Mouse (Mus musculus) kidney, embryonic 15.5 days (tissue): ENCODE measurements around the gene Rpp25l. TPM values are rescaled to one million over a fixed set of nuclear protein-coding genes. Genes with fewer than 3 reads are reported as not detected.
"Not testable (repeated sequence)": the region's sequence is repeated elsewhere in the genome, so short reads cannot be mapped to it uniquely, and the experiment has no call there.

ENCODE experiments used
- ATAC-seq: fragments of 200-750 bp; cut with Nextera tagmentation; replicated peaks from 2 replicates; pipeline ENCODE4 v1.8.0; 2017; ENCODE audit warnings: moderate TSS enrichment; ENCODE audit not compliant: low FRiP score
- H3K27ac ChIP-seq: fragments of 300-500 bp; sonication (generic); 2 replicates; pipeline ENCODE4 v1.5.1; 2015; ENCODE audit warnings: mild to moderate bottlenecking, inconsistent platforms
- H3K27me3 ChIP-seq: fragments of 300-500 bp; sonication (generic); 2 replicates; pipeline ENCODE4 v1.6.1; 2015; ENCODE audit warnings: inconsistent platforms
- H3K36me3 ChIP-seq: fragments of 300-500 bp; sonication (generic); 2 replicates; pipeline ENCODE4 v1.6.1; 2015; ENCODE audit warnings: inconsistent platforms
- H3K4me1 ChIP-seq: fragments of 300-500 bp; sonication (generic); 2 replicates; pipeline ENCODE4 v1.6.1; 2015; ENCODE audit warnings: inconsistent platforms
- H3K4me2 ChIP-seq: fragments of 300-500 bp; sonication (generic); 2 replicates; pipeline ENCODE4 v1.6.1; 2015; ENCODE audit warnings: moderate library complexity, mild to moderate bottlenecking, inconsistent platforms
- H3K4me3 ChIP-seq: fragments of 300-500 bp; sonication (generic); replicated peaks from 2 replicates; pipeline ENCODE4 v1.5.1; 2015; ENCODE audit warnings: mild to moderate bottlenecking, inconsistent platforms
- H3K9ac ChIP-seq: fragments of 300-500 bp; sonication (generic); 2 replicates; pipeline ENCODE4 v1.6.1; 2015; ENCODE audit warnings: mild to moderate bottlenecking, inconsistent platforms
- H3K9me3 ChIP-seq: fragments of 300-500 bp; sonication (generic); replicated peaks from 2 replicates; pipeline ENCODE4 v1.6.1; 2016; ENCODE audit warnings: inconsistent platforms
- WGBS: fragments of 180-500 bp; shearing (Covaris S2); methylation state at CpG from one replicate; pipeline ENCODE4 v1.1.7; 2015; ENCODE audit warnings: mixed read lengths; 5-methylcytosine and 5-hydroxymethylcytosine counted together
- polyA plus RNA-seq: library from polyadenylated mRNA; unstranded; fragments of >200 nt; fragmentation: Nextera tagmentation; extraction: Ambion mirVana; gene quantifications from 2 replicates; pipeline ENCODE4 v1.2.1, GENCODE M21; 2015

The Rpp25l gene
- polyA plus RNA-seq, 1 experiment from 2014 or later: 83.6 TPM

GRCm38 (mm10) chr4:41690014-41690413 lies 23.3 kb downstream of the Rpp25l start:
- ATAC-seq, H3K4me3 ChIP-seq, H3K9ac ChIP-seq, H3K36me3 ChIP-seq, H3K9me3 ChIP-seq, H3K4me1 ChIP-seq, H3K4me2 ChIP-seq, H3K27me3 ChIP-seq, H3K27ac ChIP-seq: not testable (repeated sequence)
- no CpG with 5 or more reads among the region's 4 CpGs for WGBS

- 64% methylated on average over 1 of the region's 1 CpGs for WGBS
Observed at GRCm38 (mm10) chr4:41688562-41688961, 24.8 kb downstream of the Rpp25l start.

DNA sequence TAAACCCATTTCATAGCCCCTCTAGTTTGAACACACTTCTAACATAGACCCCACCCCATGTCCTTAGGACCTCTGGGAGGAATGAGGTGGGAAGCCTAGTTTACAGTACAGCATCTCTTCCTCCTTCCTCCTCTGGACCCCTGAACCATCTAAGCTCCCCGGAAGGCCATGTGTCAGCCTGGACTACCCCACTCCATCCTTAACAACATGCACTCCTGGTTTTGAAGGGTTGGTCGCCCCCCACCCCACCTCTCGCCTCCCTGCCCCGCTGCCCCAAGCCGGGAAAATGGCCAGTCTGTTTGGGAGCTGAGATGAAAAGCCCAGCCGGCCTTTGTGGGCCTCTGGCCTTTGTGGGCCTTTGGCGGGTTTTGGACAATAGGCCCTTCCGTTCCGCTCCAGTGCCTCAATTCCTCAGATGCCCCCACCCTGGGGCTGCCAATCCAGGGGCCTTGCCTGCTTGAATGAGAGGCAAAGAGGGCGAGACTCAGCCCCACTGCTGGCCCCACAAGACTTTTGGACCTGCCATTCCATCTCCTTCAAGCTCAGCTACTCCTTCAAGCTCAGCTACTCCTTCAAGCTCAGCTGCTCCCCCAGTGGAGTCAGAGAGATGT lies 27.3 kb downstream of the Rpp25l start:
- peaks cover 30% of the 10 kb centered on the region for H3K4me1 ChIP-seq
- not testable (repeated sequence) for H3K27ac ChIP-seq, H3K27me3 ChIP-seq, H3K36me3 ChIP-seq, H3K4me2 ChIP-seq, H3K9me3 ChIP-seq, H3K9ac ChIP-seq, H3K4me3 ChIP-seq, ATAC-seq
- 30% methylated on average over 10 of the region's 10 CpGs for WGBS

More at GRCm38 (mm10) chr4:41688562-41688961, 24.8 kb downstream of the Rpp25l start:
- not testable (repeated sequence) for H3K4me2 ChIP-seq, H3K4me3 ChIP-seq, H3K27me3 ChIP-seq, H3K36me3 ChIP-seq, H3K27ac ChIP-seq, ATAC-seq, H3K9ac ChIP-seq, H3K9me3 ChIP-seq
- H3K4me1 ChIP-seq: peaks cover 17% of the 10 kb centered on the region

DNA sequence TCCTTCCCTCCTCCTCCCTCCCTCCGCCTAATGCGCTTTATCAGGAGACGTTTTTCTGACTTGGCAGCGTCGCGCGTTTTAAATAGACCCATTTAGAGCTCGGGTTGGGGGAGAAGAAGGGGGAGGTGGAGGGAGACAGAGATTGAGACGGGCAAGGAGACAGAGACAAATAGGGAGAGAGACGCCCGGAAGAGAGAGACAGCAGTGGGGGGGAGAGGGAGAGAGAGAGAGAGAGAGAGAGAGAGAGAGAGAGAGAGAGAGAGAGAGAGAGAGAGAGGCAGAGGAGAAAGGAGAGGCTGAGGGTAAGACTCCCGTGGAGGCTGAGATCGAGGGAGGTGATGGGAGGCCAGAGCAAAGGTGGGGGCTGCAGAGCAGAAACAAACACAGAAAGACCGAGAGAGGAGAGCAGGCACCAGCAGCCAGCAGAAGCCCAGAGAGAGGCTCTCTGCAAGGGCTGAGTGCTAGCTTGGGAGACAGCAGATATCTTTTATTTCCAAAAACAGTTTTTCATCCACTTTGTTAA lies 28.3 kb downstream of the Rpp25l start:
- H3K36me3 ChIP-seq, H3K4me2 ChIP-seq, H3K9ac ChIP-seq, ATAC-seq, H3K27me3 ChIP-seq, H3K4me3 ChIP-seq, H3K9me3 ChIP-seq: not testable (repeated sequence)
- Histone ChIP-seq H3K27ac (0 out of 2 replicates have a peak overlapping the region, but pooled peaks have one; percentile 48), H3K4me1 (peaks cover 39% of the 10 kb centered on the region)
- WGBS: 2% methylated on average over 11 of the region's 14 CpGs

DNA sequence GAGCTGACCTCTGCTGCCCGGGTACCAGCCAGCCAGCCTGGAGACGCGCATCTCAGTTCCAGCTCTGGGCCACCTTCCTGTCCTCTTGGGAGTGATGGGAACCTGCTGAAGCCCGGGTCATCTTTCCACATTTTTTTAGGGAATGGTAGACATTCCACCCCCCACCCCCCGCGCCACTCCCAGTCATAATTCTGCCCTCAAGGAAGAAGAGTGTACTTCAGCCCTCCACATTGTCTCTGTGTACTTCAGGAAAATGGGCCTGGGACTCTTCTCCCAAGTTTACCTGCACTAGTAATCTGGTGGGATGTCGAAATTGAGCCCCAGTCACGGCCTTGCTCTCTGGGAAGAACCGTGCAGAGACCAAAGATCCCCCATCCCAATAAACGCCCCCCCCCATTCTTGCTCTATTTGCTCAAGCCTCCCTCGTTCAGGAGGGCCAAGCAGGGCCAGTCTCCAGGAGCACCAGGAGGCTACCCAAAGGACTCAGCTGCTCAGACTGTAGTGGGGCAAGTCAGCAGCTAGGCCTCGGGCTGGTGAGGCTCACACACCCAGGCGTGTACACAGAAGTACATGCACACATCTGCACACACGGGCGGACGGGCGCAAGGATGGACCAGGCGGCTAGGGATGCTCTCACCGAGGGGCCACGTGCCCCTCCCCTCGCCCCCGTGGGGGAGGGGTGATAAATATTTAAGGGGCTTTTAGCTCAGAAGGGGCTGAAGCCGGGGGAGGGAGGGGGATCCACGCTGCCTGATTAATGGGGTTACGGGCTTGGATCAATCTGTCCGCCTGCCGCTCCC lies 29.0 kb downstream of the Rpp25l start:
- Histone ChIP-seq H3K4me1 (peaks cover 45% of the 10 kb centered on the region), H3K4me2 (peak overlapping the region; percentile 50), H3K4me3 (peak overlapping the region; percentile 21; the same call in 1 of the 2 replicates), H3K27ac (peak overlapping the region; percentile 72)
- not testable (repeated sequence) for H3K36me3 ChIP-seq, H3K9ac ChIP-seq, H3K9me3 ChIP-seq, H3K27me3 ChIP-seq
- ATAC-seq: peak; percentile 36; the same call in 1 of the 2 replicates
- WGBS: 2% methylated on average over 27 of the region's 27 CpGs

- peak; percentile 61; the same call in 1 of the 2 replicates for ATAC-seq
- H3K9me3 ChIP-seq, H3K9ac ChIP-seq, H3K27me3 ChIP-seq, H3K36me3 ChIP-seq, H3K27ac ChIP-seq: not testable (repeated sequence)
- peak overlapping the region; percentile 22; the same call in 1 of the 2 replicates for H3K4me3 ChIP-seq
- peaks cover 55% of the 10 kb centered on the region for H3K4me1 ChIP-seq
- WGBS: 2% methylated on average over 10 of the region's 27 CpGs
- peak overlapping the region; percentile 47 for H3K4me2 ChIP-seq
Observed at GRCm38 (mm10) chr4:41683303-41683702, 30.0 kb downstream of the Rpp25l start.

DNA sequence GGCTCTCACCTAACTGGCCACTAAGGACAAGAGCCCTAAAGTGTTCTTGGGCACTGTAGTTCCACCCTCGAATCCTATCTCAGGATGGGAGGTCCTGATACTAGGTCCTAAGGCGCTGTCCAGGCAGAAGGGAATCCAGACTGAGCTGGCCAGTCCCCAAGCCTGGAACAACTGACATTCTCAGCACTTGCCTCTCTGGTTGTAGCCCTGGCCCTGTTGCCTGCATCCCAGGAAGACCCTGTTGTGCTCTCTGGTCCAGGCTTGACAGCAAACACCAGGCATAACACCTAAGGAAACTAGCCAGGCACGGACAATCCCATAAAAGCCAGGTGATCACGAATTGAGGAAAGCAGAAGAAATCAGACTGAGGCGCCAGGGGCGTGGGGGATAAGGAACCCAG lies 30.5 kb downstream of the Rpp25l start:
- H3K4me1 ChIP-seq: peaks cover 61% of the 10 kb centered on the region
- no peak for ATAC-seq
- no peaks in the 10 kb centered on the region for H3K36me3 ChIP-seq
- WGBS: 18% methylated on average over 6 of the region's 6 CpGs
- H3K4me2 ChIP-seq: peak overlapping the region; percentile 47; the same call in 1 of the 2 replicates
- H3K27me3 ChIP-seq: peaks cover 6% of the 10 kb centered on the region; the same call in 1 of the 2 replicates
- no peaks in the 10 kb centered on the region for H3K9me3 ChIP-seq
- H3K9ac ChIP-seq: no peak overlapping the region
- H3K4me3 ChIP-seq: no peak overlapping the region
- peak overlapping the region; percentile 84 for H3K27ac ChIP-seq

DNA sequence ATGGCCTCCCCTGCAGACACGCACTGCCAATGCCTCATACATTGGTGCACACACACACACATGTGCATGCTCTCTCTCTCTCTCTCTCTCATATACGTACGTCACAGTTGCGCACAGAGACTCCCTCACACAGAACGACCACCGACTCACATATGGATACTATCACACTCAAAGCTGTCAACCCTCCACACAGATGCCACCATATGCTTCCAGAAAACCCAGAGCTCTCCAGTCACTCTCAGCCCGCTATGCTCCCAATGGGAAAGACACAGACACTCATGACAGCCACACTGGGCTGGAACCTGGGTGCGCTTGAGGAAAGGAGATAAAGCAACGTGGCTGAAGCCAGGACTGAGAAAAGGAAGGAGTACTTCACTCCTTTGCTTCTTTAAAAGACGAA lies 31.4 kb downstream of the Rpp25l start:
- no peaks in the 10 kb centered on the region for H3K9me3 ChIP-seq
- no peak overlapping the region for H3K4me3 ChIP-seq
- H3K9ac ChIP-seq: no peak overlapping the region
- peaks cover 7% of the 10 kb centered on the region for H3K27me3 ChIP-seq
- ATAC-seq: no peak
- 64% methylated on average over 10 of the region's 10 CpGs for WGBS
- H3K27ac ChIP-seq: peak overlapping the region; percentile 84
- H3K36me3 ChIP-seq: no peaks in the 10 kb centered on the region
- peaks cover 69% of the 10 kb centered on the region for H3K4me1 ChIP-seq
- no peak overlapping the region for H3K4me2 ChIP-seq

DNA sequence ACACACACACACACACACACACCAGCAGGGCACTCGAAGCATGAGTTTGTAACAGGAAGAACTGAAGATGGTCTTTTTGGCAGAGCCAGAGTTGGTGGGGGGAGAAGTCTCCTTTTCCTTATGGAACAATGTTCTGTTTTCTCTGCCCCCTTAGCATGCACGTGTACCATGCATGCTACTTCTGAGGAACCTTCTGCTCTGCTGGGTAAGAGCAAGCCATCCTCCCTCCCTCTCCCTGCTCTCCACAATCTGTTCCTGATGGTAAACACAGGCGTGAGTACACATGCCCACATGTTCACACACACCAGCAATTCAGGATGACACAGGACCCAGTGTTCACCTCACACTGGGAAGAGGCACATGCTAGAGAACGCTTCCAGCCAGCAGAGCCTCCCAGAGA lies 32.2 kb downstream of the Rpp25l start:
- Histone ChIP-seq H3K4me1 (peaks cover 74% of the 10 kb centered on the region), H3K27ac (no peak overlapping the region), H3K4me3 (no peak overlapping the region), H3K9me3 (no peaks in the 10 kb centered on the region), H3K4me2 (no peak overlapping the region), H3K9ac (no peak overlapping the region), H3K36me3 (no peaks in the 10 kb centered on the region), H3K27me3 (peaks cover 10% of the 10 kb centered on the region)
- no peak for ATAC-seq
- WGBS: 59% methylated on average over 4 of the region's 4 CpGs

- peak; percentile 69 for ATAC-seq
- Histone ChIP-seq H3K4me1 (peaks cover 79% of the 10 kb centered on the region), H3K4me3 (no peak overlapping the region), H3K27ac (peak overlapping the region; percentile 70), H3K9ac (no peak overlapping the region), H3K9me3 (no peaks in the 10 kb centered on the region), H3K27me3 (peaks cover 10% of the 10 kb centered on the region), H3K4me2 (peak overlapping the region; percentile 15; the same call in 1 of the 2 replicates), H3K36me3 (no peaks in the 10 kb centered on the region)
- 18% methylated on average over 1 of the region's 2 CpGs for WGBS
Observed at GRCm38 (mm10) chr4:41679291-41679690, 34.0 kb downstream of the Rpp25l start.

DNA sequence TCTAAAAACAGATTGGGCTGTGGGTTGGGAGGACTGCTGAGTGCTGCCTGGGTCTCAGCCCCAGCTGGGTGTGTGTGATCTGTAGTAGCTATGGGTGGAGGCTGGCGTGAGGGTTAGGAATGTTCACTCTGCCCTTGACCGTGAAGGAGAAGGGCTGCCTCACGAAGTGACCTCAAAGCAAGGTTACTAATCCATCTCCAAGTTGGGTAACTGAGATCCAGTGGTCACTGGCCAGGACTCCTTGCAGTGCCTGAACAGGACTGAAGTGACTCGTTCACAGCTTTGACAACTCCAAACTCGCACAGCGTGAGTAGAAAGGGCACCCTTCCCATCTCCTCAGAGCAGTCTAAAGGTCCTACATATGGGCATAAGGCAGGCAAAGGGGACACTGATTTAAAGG lies 34.5 kb downstream of the Rpp25l start:
- Histone ChIP-seq H3K27me3 (peaks cover 10% of the 10 kb centered on the region), H3K4me2 (0 out of 2 replicates have a peak overlapping the region, but pooled peaks have one; percentile 15), H3K9ac (no peak overlapping the region), H3K9me3 (no peaks in the 10 kb centered on the region), H3K4me3 (no peak overlapping the region), H3K36me3 (no peaks in the 10 kb centered on the region), H3K27ac (peak overlapping the region; percentile 70), H3K4me1 (peaks cover 76% of the 10 kb centered on the region)
- 44% methylated on average over 6 of the region's 6 CpGs for whole genome bisulfite sequencing
- ATAC-seq: no peak

DNA sequence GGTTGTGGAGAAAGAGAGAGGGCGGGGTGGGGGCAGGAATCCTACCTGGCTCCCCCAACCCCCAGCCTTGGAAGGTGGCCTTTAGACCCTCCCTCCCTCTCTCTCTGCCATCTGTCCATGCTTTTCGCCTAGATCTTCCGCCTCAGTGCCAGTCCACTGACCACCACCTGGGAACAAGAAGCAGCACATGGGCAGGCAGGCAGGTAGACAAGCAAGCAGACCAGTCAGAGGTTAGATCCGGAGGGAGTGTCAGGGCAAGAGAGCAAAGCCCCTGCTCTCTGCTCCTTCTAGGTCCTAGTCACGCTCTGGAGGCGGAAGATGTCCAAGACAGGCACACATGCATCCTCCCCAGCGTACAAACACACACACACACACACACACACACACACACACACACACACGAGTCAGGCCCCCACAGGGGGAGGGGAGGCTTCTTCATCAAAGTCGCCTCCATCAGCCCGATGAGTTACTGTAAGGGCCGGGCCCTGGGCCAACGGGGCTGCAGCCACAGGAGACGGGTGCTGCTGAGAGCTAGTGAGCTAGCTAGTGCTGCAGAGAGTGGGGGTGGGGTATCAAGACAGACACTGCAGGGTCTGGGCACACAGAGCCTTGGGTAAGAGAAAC lies 36.2 kb downstream of the Rpp25l start:
- Histone ChIP-seq H3K4me1 (peaks cover 81% of the 10 kb centered on the region), H3K4me2 (no peak overlapping the region), H3K9me3 (no peaks in the 10 kb centered on the region), H3K9ac (no peak overlapping the region), H3K27ac (peak overlapping the region; percentile 61), H3K36me3 (no peaks in the 10 kb centered on the region; the same call in 1 of the 2 replicates), H3K27me3 (peaks cover 6% of the 10 kb centered on the region; the same call in 1 of the 2 replicates), H3K4me3 (no peak overlapping the region)
- 28% methylated on average over 13 of the region's 13 CpGs for WGBS
- peak; percentile 34; the same call in 1 of the 2 replicates for ATAC-seq
